Mouse (Mus musculus): Measurements from ENCODE around the gene Lamtor5.

DNA sequence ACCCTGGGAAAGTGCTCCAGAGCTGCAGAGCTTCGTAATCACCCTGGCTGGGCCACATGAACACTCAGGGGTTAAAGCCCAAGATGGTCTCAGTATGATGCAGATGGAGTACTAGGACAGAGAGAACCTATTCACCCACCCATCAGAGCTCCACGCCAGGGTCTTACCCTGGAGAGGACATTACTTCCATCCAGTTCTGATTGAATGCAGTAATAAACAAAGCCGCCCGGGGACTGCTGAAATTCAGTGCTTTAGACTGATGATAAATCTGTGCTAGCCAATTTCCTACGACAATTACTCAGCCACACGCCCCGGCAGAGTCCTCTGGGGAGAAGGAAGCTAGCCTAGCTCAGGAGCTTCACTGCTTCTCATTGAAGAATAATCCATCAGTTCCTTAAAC is 21.9 kb upstream of the Lamtor5 start:
- TF ChIP-seq EP300 (IDR thresholded peaks at IDR 0.05; ENCODE audit: low read depth) (no peak), CTCF (IDR thresholded peaks at IDR 0.05; ENCODE audit: low read depth) (no peak)
